26 mouse cellular contexts compared by ENCODE assay signal in genomic region chr10:4177285-4177684, GRCm38 (mm10).
A peak's percentile ranks its signal among the peaks of the same experiment; 100 is the strongest.
DNase-seq lines count a peak whose midpoint lies in the region; ATAC-seq and TF ChIP-seq lines count a peak whose summit lies in the region.
"Had no signal": no experiment of that assay in that cellular context is flagged by ENCODE, and none has a peak within 500 bp of the region (broad histone marks: within the 10 kb centered on the region; RNA-seq: fewer than 3 reads in every experiment).

No protein-coding gene starts in this region.

- no peaks in the 10 kb centered on the region for H3K36me3 ChIP-seq in embryonic facial prominence, embryonic 14.5 days (ENCODE audit: control insufficient read depth, insufficient read depth, low read length)
- no peaks in the 10 kb centered on the region for H3K36me3 ChIP-seq in embryonic facial prominence, embryonic 10.5 days (replicated peaks)
- no peaks in the 10 kb centered on the region for H3K36me3 ChIP-seq in lung, embryonic 15.5 days
- H3K36me3 ChIP-seq in stomach, embryonic 14.5 days (ENCODE audit: control insufficient read depth, insufficient read depth, low read length) = no peaks in the 10 kb centered on the region
- no peaks in the 10 kb centered on the region for H3K36me3 ChIP-seq in stomach, postnatal 0 days (ENCODE audit: control insufficient read depth, insufficient read depth, low read length)
- H3K36me3 ChIP-seq: embryonic facial prominence, embryonic 12.5 days; forebrain, embryonic 12.5 days; forebrain, embryonic 15.5 days; heart, embryonic 12.5 days; heart, embryonic 15.5 days; hindbrain, embryonic 10.5 days; hindbrain, embryonic 13.5 days had no signal

- WGBS in embryonic facial prominence, embryonic 14.5 days = 52% methylated on average over 4 of the region's 4 CpGs
- 94% methylated on average over 4 of the region's 4 CpGs for WGBS in embryonic facial prominence, embryonic 10.5 days
- WGBS in lung, embryonic 15.5 days = 46% methylated on average over 4 of the region's 4 CpGs
- 47% methylated on average over 4 of the region's 4 CpGs for WGBS in stomach, embryonic 14.5 days
- 43% methylated on average over 4 of the region's 4 CpGs for whole genome bisulfite sequencing in stomach, postnatal 0 days

- H3K27ac ChIP-seq in embryonic facial prominence, embryonic 14.5 days (replicated peaks; ENCODE audit: low read depth, low read length) = no peak overlapping the region
- no peak overlapping the region for H3K27ac ChIP-seq in embryonic facial prominence, embryonic 10.5 days (replicated peaks)
- H3K27ac ChIP-seq in lung, embryonic 15.5 days = peak overlapping the region; percentile 73; the same call in 1 of the 2 replicates
- peak overlapping the region; percentile 81; the same call in 1 of the 2 replicates for H3K27ac ChIP-seq in stomach, embryonic 14.5 days (ENCODE audit: low read length)
- no peak overlapping the region for H3K27ac ChIP-seq in stomach, postnatal 0 days (replicated peaks)
- H3K27ac ChIP-seq: embryonic facial prominence, embryonic 12.5 days; forebrain, embryonic 12.5 days; forebrain, embryonic 15.5 days; heart, embryonic 15.5 days; hindbrain, embryonic 10.5 days; hindbrain, embryonic 13.5 days had no signal

- no peak for TF ChIP-seq EP300 in stomach, postnatal 0 days (optimal IDR thresholded peaks at IDR 0.05)

- ATAC-seq in embryonic facial prominence, embryonic 14.5 days (ENCODE audit: low read depth) = no peak
- peak; percentile 73; the same call in 1 of the 2 replicates for ATAC-seq in lung, embryonic 15.5 days (ENCODE audit: borderline replicate concordance, extremely low read depth, low FRiP score, low TSS enrichment)
- no peak; the same call in 1 of the 2 replicates for ATAC-seq in stomach, embryonic 14.5 days (ENCODE audit: insufficient number of reproducible peaks, insufficient read depth, low FRiP score, low read depth)
- ATAC-seq in stomach, postnatal 0 days (ENCODE audit: low FRiP score, low TSS enrichment) = no peak
- ATAC-seq: activated CD4-positive, CD25-positive, alpha-beta regulatory T cell, adult 4 months; forebrain, embryonic 15.5 days had no signal

- no peak overlapping the region for H3K9ac ChIP-seq in embryonic facial prominence, embryonic 14.5 days (ENCODE audit: low read depth, low read length)
- H3K9ac ChIP-seq in lung, embryonic 15.5 days = no peak overlapping the region
- H3K9ac ChIP-seq in stomach, embryonic 14.5 days (replicated peaks; ENCODE audit: low read depth, low read length) = no peak overlapping the region
- no peak overlapping the region for H3K9ac ChIP-seq in stomach, postnatal 0 days (ENCODE audit: low read length)
- H3K9ac ChIP-seq: embryonic facial prominence, embryonic 12.5 days; forebrain, embryonic 12.5 days; forebrain, embryonic 15.5 days; heart, embryonic 12.5 days; heart, embryonic 15.5 days; hindbrain, embryonic 13.5 days had no signal

- H3K4me2 ChIP-seq in embryonic facial prominence, embryonic 14.5 days (ENCODE audit: low read depth, low read length) = no peak overlapping the region
- H3K4me2 ChIP-seq in lung, embryonic 15.5 days = no peak overlapping the region
- H3K4me2 ChIP-seq in stomach, embryonic 14.5 days (replicated peaks; ENCODE audit: low read depth, low read length) = no peak overlapping the region
- H3K4me2 ChIP-seq in stomach, postnatal 0 days (replicated peaks; ENCODE audit: low read depth) = no peak overlapping the region
- H3K4me2 ChIP-seq: embryonic facial prominence, embryonic 12.5 days; forebrain, embryonic 12.5 days; forebrain, embryonic 15.5 days; heart, embryonic 12.5 days; heart, embryonic 15.5 days; hindbrain, embryonic 13.5 days had no signal

- H3K9me3 ChIP-seq in embryonic facial prominence, embryonic 14.5 days (ENCODE audit: control insufficient read depth, low read length) = no peaks in the 10 kb centered on the region
- no peaks in the 10 kb centered on the region for H3K9me3 ChIP-seq in embryonic facial prominence, embryonic 10.5 days
- no peaks in the 10 kb centered on the region for H3K9me3 ChIP-seq in lung, embryonic 15.5 days
- no peaks in the 10 kb centered on the region for H3K9me3 ChIP-seq in stomach, embryonic 14.5 days (ENCODE audit: control insufficient read depth, low read depth, low read length)
- no peaks in the 10 kb centered on the region for H3K9me3 ChIP-seq in stomach, postnatal 0 days (ENCODE audit: control insufficient read depth, low read length)
- H3K9me3 ChIP-seq: embryonic facial prominence, embryonic 12.5 days; forebrain, embryonic 12.5 days; forebrain, embryonic 15.5 days; heart, embryonic 12.5 days; heart, embryonic 15.5 days; hindbrain, embryonic 10.5 days; hindbrain, embryonic 13.5 days had no signal

- intact Hi-C loops in left cerebral cortex, postnatal 14 days (cut with DNase I) = no loop called here

- no peaks in the 10 kb centered on the region for H3K27me3 ChIP-seq in embryonic facial prominence, embryonic 14.5 days (replicated peaks; ENCODE audit: control insufficient read depth, insufficient read depth, low read length)
- no peaks in the 10 kb centered on the region for H3K27me3 ChIP-seq in embryonic facial prominence, embryonic 10.5 days (replicated peaks; ENCODE audit: low read depth, poor library complexity, severe bottlenecking)
- no peaks in the 10 kb centered on the region for H3K27me3 ChIP-seq in lung, embryonic 15.5 days
- H3K27me3 ChIP-seq in stomach, embryonic 14.5 days (ENCODE audit: control insufficient read depth, insufficient read depth, low read length) = no peaks in the 10 kb centered on the region
- no peaks in the 10 kb centered on the region for H3K27me3 ChIP-seq in stomach, postnatal 0 days (ENCODE audit: control insufficient read depth, insufficient read depth, low read length)
- H3K27me3 ChIP-seq: embryonic facial prominence, embryonic 12.5 days; forebrain, embryonic 12.5 days; forebrain, embryonic 15.5 days; heart, embryonic 12.5 days; heart, embryonic 15.5 days; hindbrain, embryonic 13.5 days had no signal

- no peaks in the 10 kb centered on the region for H3K4me1 ChIP-seq in embryonic facial prominence, embryonic 14.5 days (ENCODE audit: control insufficient read depth, insufficient read depth, low read length)
- H3K4me1 ChIP-seq in embryonic facial prominence, embryonic 10.5 days = peaks cover 17% of the 10 kb centered on the region
- peaks cover 35% of the 10 kb centered on the region for H3K4me1 ChIP-seq in lung, embryonic 15.5 days
- peaks cover 17% of the 10 kb centered on the region for H3K4me1 ChIP-seq in stomach, embryonic 14.5 days (ENCODE audit: control insufficient read depth, insufficient read depth, low read length)
- no peaks in the 10 kb centered on the region for H3K4me1 ChIP-seq in stomach, postnatal 0 days (replicated peaks; ENCODE audit: control insufficient read depth, insufficient read depth)
- H3K4me1 ChIP-seq: embryonic facial prominence, embryonic 12.5 days; forebrain, embryonic 12.5 days had no signal

- no peak overlapping the region for H3K4me3 ChIP-seq in embryonic facial prominence, embryonic 14.5 days (ENCODE audit: low read depth, low read length)
- H3K4me3 ChIP-seq in embryonic facial prominence, embryonic 10.5 days = no peak overlapping the region
- H3K4me3 ChIP-seq in lung, embryonic 15.5 days = no peak overlapping the region
- H3K4me3 ChIP-seq in stomach, embryonic 14.5 days (ENCODE audit: low read depth, low read length) = no peak overlapping the region
- H3K4me3 ChIP-seq in stomach, postnatal 0 days (ENCODE audit: low read depth, low read length) = no peak overlapping the region
- H3K4me3 ChIP-seq: embryonic facial prominence, embryonic 12.5 days; erythroblast, embryonic 14.5 days; forebrain, embryonic 12.5 days; forebrain, embryonic 15.5 days; heart, embryonic 12.5 days; heart, embryonic 15.5 days; hindbrain, embryonic 10.5 days; hindbrain, embryonic 13.5 days had no signal

- no peak for TF ChIP-seq CTCF in stomach, postnatal 0 days (IDR thresholded peaks at IDR 0.05; ENCODE audit: low read depth)

- peak; percentile 68 for DNase-seq in embryonic facial prominence, embryonic 14.5 days (ENCODE audit: low spot score)
- no peak for DNase-seq in embryonic facial prominence, embryonic 10.5 days (ENCODE audit: low spot score)
- DNase-seq in lung, postnatal 10 days = no peak
- DNase-seq in stomach, postnatal 0 days (ENCODE audit: low spot score) = no peak
- DNase-seq in left cerebral cortex, postnatal 14 days (ENCODE audit: low spot score in 2 of 2) = no peak
- no peak for DNase-seq in adrenal gland, adult (ENCODE audit: inconsistent age in 2 of 2, low spot score in 1 of 2)
- DNase-seq: adrenal gland, postnatal 10 days; adrenal gland, postnatal 36 days; cerebellum, adult 18-20 months; cerebellum, adult 9-10 months; cerebellum, postnatal 14 days; gastrocnemius, postnatal 25 days; heart, adult 18-20 months; heart, postnatal 10 days; heart, postnatal 36 days had no signal

Comparison
In these comparisons a context has a peak if more than half of its experiments do, and no peak if none do; other contexts are left out.
1. H3K27ac ChIP-seq: peak in lung, embryonic 15.5 days (single experiment) and stomach, embryonic 14.5 days (single experiment); none in embryonic facial prominence, embryonic 14.5 days (single experiment), embryonic facial prominence, embryonic 10.5 days (single experiment) and stomach, postnatal 0 days (single experiment).